Mouse (Mus musculus): ENCODE measurements around the gene Srgap1.

Gene Srgap1

DNA sequence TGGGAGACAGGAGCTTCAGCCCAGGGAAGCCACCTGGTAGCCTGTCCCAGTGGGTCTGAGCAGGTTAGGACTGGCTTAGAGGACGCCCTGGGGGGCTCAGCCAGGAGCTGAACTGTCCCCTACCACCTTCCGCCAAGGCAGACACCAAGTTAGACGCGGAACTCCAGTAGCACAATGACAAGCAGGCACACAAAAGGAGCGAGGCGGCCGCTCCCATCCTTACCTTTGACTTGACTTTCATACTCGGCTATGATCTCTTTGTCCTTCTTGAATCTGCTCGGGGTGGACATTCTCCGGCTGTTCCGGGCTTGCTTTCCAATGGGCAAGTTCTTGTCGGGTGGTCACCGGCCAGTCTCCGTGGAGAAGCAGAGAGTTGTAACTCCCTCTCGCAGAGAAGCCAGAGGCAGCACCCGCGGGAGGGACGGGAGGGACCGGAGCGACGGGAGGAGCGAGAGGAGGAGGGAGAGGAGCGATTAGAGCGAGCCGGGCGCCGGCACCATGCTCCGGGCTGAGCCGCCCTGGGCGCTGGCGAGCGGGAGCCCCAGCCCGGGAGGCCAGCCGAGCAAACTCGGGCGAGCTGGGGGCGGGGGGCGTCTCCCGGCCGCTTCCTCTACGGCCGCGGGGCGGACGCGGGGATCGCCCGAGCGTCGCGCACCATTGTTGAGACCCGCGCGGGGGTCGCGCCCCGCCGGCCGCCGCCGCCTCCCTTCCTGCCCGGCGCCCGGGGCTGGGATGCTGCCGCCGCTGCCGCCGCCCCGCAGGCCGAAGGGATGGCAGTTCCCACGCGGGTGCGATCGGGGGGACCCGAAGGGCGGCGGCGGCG is at the start of gene Srgap1:
Gene Srgap1 (minus strand): TSS at position 412 of the 823 bp plus-strand sequence.
- peak; percentile 70 to 72 for DNase-seq

DNA sequence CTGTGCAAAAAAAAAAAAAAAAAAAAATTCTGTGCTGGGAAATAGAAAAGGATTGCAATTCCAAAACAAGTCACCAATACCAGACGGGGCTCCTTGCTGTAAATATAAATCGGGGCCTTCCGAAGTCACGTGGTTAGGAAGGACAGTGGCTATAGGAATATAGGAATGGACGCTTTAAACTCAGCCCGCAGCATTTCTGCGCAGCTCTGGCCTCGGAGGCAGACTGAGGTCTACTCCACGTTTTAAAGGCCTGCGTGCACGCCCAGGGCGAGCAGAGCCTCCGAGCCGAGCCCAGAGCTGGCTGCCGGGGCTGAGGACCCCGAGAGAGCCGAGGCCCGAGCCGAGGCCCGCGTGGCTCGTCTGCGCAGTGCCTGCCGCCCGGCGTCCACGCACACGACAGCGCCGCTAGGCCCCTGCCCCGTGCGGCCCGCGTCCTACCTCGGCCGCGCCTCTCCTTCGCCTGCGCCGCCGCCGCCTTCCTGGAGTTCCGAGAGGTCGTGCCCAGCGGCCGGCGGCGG is 49.4 kb upstream of the Srgap1 start:
- DNase-seq, result no peak

DNA sequence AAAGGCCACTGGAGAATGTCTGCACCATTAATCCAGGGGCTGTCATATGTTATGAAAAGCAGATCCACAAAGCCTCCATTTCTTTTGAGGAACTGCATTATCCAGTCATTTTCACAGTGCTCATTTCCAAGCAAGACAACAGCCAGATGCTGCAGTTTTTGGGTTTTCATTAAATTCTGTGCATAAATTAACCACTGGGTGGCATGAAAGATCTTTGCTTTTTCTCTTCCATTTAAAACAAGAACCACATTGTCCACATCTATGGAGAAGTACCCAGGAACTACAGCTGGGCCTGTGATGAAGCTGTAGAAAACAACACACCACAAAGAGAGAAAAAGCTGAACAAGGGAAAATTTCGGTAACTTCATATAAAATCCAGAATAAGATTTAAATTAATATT is 43.4 kb upstream of the Srgap1 start:
- DNase-seq, result no peak

DNA sequence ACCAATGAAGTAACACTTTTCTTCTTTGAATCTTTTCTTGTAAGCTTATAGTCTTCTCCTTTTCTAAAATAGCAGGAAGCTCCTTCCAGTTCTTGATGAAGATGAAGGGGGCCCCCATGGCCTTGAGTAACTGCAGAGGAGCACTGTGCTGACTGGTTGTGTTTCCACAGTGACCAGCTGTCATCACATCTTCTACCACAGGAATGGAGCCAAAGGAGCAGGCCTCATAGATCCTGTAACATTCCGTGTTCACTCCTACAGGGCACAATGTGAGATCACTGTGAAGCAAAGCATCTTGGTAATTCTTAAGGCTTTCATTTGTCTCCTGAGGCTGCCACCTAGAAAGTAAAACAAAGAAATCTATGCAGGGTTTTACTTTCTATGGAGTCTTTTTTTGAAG is 34.2 kb upstream of the Srgap1 start:
- no peak for DNase-seq

DNA sequence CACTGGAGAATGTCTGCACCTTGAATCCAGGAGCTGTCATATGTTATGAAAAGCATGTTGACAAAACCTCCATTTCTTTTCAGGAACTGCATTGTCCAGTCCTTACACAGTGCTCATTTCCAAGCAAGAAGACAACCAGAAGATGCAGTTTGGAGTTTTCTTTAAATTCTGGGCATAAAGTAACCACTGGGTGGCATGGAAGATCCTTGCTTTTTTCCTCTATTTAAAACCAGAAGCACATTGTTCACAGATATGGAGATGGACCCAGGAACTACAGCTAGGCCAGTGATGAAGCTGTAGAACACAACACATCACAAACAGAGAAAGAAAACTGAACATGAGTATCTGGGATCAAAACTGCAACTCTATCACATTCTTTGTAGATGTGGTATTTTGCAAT is 22.0 kb upstream of the Srgap1 start:
- no peak for DNase-seq

DNA sequence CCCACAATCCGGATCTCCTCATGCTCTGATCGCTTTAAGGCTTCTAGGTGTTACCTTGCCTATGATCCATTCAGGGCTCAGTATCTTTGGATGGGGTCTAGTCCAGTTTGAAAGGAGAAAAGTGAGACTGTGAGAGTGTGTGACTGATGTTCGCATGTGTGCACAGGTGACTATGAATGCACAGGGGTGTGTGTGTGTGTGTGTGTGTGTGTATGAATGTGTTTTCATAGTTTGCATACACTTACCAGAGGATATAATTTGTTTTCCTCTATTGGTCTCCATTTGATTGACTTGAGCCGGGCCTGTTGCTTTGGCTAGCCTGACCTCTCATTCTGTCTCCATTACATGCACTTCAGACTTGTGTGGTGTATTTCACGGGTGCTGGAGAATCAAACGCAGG is 8.7 kb upstream of the Srgap1 start:
- DNase-seq, result no peak

DNA sequence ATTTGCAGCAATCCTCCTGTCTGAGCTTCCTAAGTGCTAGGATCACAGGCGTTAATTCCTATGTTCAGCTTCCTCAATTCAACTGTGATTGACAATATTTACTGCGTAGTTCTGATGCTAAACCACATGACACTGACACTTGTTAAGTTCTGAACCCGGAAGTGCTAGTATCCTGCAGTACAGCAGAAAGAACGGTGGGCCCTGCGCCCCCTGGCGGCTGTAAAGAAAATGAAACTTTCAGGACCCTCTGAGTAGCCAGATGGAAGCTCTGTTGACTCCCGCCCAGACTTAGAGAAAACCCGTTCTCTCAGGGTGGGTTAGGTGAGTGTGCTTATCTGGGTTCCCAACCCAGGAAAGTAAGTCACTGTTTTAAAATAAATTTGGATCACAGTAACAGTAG is 7.4 kb upstream of the Srgap1 start:
- DNase-seq, result peak; percentile 78 to 81

DNA sequence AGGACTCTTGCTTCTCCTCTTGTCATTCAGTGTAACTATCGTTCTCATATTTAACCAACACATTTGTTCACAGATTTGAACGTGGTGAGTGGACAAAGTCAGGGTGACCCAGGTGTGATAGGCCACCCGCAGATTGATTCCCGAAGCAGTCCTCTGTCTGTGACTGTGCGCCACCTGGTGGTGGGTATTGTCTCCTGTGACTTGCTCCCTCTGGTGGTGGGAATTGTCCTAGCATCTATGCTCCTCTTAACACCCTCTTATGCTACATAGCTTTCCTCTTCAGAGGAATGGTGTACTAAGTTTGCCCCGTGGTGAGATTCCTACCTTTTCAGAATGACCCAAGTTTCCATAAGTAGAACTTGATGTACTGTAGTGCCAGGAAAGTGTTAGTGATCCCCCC is 4.7 kb upstream of the Srgap1 start:
- DNase-seq, result peak; percentile 92 to 95

DNA sequence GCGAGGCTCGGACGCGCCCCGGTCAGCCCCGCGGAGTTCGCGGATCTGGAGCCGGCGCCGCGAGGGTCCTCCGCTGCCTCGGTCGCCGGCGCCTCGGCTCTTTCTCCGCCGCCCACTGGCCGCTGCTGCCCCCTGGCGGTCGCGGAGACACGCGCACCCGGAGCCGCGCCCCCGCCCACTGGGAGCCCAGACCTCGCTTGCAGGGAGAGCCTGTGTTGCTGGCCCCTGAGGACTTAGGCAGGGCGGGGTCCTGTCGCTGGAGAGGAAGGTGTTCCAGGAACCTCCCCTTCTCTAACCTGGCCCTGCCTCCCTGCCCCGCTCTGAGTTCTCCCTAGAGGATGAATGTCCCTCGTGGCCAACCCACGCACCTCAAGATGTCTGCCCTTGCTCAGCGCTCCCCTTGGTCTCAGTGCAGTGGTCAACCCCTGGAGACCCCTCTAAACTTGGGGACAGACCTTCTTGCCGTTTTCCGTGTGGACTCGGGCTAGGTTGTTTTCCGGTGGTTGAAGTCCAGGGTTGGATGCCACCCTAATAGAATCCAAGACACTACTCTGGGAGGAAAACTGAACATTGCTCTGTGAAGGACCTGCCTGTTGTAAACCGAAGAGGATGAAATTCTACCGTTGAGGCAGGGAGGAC is 731 bp upstream of the Srgap1 start:
- peak; percentile 96 for DNase-seq

DNA sequence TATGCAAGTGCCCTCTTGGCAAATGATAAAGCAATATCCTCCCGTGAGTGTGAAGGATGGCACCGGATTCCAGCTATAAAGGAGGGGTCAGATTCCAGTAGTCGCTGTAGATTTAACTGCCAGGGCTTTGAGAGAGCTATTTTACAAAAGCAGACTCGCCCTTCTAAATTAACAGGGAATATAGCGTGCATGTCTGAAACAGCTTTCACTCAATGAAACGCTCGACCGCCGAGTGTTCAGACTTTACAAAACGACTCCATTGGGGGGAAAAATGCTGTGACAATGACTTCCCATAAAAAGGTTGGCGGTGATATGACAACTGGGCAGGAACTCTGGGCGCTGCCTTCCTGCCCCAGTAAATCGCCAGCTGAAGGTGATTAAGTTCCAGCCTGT is 608 bp downstream of the Srgap1 start:
- no peak for DNase-seq

DNA sequence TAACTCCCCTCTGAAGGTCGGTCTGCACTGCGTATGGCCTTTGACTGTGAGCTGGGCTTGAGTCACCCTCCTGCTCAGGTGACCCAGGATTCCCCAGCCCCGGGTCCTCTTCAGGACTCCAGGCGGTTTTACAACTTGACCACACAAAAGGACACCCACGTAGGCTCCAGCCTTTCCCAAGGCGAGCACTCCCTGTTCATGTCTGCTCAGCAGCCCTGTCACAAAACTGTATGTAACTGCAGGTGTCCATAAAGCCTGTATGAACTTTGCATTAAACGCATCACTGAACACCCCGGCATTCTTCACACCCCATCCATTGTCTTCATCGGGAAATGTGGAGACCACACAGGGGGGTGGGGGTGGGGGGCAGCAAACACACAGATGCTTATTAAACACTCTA is 1.2 kb downstream of the Srgap1 start:
- DNase-seq, result peak in 1 of 2 experiments; percentile 9

DNA sequence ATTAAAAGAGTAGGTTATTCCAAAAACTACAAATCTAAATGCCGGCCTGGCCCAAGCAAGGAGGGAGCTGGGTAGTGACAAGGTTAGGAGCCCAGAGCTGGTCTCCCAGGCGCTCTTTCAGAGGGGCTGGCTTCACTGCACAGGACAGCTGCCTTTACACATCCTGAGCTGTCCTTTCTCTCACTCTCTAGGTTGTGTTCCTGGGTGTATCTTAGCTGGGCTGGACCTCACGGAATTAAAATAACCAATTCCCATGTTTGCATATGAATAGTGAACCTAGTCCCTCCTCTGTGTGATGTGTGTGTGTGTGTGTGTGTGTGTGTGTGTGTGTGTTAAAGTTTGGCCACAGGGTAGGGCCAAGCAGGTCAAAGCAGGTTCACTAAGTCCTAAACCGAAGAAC is 2.2 kb downstream of the Srgap1 start:
- no peak for DNase-seq

DNA sequence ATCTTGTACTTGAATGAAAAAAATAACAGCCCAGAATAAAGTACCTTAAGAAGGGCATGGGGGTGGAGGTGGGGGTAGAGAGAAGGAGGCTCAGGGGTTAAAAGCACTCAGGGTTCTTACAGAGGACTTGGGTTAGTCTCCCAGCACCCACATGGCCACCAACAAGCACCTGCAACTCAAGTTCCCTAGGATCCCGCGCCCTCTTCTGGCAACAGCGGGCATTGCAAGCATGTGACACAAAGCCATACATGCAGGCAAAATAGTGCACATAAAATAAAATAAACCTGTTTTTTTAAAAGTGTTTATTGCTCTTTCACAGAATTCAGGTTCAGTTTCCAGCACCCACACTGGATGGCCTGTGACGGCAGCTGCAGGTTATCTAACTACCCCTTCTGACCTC is 6.7 kb downstream of the Srgap1 start:
- peak; percentile 30 for DNase-seq

DNA sequence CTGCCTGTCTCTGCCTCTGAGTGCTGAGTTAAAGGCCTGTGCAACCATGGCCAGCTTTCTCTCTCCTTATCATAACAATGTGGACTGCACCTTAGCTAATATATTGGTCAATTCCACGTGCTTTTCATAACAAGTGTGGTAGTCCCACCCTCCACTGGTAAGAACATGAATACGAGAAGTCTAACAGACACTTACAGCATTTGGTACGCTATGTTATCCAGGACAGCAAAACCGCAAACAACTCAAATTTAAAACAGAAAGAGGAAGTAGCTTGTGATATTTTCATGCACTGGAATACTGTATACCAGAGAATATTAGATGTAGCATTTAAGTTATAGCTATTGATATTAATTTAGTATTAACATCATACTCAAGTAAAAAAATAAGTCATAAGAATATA is 7.5 kb downstream of the Srgap1 start:
- no peak for DNase-seq

DNA sequence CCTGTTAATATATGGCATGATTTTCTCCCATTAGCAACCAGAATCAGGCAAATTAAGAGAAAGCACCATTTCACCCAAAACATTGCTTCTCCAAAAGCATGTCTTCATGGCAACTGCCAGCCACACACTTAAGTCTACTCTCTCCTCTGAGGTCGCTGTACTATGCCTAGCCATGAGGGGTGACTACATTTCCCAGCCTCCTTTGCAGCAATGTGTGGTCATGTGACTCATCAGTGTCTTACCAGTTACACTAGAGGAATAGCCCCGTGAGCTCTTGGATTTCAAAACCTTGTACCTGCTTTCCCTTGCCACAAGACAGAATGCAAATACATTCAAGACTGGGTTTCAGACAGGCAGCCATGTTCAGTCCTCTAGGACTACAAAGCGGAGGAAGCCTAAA is 8.6 kb downstream of the Srgap1 start:
- DNase-seq, result peak; percentile 21 to 29

DNA sequence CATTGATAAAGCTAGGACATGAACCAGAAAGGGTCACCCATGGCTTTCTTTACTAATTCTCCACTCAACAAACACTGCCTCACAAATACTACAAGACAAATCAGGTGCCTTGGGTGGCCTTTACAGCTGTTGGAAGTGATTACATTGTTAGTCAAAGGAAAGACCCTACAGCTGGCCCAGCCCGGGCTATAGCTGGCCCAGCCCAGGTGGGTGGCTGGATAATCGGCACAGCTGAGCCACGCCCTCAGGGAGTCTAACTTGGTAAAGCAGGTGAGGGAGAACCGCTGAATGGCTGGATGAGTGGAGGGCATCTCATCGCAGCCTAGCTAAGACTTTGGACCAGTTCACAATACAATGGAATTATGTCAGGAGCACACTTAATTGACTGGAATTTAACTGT is 13.8 kb downstream of the Srgap1 start:
- no peak for DNase-seq

DNA sequence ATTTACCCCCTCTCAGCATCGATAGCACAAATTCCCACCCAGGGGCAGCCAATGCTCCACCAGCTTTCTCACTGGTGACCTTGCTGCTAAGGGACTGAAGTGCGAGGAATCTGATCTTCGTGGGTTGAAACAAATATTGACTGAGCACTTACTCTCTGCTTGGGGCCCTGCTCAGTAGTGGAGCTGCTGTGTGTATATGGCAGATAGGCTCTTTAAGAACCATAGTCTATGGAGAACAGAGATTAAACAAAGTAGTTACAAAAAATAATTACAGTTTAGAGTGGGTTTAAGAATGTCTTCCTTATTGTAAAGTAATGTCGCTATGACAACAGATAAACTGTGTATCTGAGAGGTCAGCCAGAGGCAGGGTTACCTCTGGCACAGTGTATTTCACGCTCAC is 16.7 kb downstream of the Srgap1 start:
- DNase-seq, result no peak

DNA sequence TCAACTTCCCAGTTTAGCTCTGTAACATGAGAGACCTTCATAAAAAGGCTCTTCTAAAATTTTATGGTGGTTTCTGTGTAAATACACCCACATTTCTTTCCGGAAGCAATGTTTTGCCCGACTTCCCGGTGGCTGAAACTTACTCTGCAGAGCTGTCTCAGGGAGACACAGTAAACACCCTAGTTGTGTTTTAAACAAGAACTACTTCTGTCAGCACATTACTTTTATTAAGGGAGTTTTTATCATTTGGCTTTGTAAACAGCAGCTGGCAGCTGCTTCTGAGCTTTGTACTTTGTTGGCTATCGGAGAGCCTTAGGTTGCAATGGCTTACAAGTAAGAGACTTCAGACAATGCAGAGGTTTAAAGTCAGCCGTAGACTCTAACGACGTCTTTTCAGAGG is 17.4 kb downstream of the Srgap1 start:
- DNase-seq, result no peak

DNA sequence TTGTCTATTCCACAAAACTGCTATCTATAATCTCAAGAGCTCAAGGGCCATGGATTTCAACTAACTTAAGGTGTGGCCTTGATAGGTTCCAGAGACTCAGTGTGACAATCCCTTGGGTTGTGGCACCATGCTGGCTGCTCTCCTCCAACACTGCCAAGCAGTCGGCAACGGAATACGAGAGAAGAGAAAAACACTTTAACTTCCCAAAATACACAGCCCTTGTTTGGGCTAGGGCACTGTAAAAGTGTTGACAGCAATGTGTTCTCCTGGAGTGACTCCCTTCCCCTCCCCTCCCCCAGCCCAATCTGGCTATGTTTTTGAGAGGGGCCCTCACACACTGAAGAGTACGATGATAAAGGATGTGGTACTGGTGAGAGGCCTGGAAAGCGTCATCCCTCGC is 21.9 kb downstream of the Srgap1 start:
- DNase-seq, result peak in 1 of 2 experiments; percentile 36

DNA sequence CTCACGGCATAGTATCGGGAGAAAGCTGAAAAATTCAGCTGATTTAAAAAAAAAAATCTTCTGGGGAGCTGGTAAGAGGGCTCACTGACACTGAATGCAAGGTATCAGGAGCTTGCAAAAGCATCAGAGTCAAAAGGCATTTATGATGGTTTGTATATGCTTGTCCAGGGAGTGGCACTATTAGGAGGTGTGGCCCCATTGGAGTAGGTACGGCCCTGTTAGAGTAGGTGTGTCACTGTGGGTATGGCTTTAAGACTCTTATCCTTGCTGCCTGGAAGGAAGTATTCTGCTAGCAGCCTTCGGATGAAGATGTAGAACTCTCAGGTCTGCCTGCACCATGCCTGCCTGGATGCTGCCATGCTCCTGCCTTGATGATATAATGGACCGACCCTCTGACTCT is 26.2 kb downstream of the Srgap1 start:
- no peak for DNase-seq

DNA sequence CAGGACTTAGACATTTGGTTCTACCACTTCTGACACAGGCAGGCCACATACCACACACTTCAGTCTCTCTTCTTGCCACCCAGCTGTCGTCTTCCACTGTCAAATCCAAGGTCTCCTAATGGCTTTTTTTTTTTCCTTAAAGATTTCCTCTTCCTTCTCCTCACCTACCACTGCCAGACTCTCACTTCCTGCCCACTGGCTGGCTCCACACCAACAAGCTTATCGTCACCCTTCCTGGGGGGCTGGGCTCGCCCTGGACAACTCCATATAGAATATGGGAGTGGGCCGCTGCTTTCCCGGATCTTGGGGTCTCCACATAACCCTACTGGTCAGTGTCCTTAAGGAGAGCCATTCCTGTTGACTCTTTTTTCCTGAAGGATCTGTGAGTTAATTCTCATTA is 26.9 kb downstream of the Srgap1 start:
- DNase-seq, result no peak

DNA sequence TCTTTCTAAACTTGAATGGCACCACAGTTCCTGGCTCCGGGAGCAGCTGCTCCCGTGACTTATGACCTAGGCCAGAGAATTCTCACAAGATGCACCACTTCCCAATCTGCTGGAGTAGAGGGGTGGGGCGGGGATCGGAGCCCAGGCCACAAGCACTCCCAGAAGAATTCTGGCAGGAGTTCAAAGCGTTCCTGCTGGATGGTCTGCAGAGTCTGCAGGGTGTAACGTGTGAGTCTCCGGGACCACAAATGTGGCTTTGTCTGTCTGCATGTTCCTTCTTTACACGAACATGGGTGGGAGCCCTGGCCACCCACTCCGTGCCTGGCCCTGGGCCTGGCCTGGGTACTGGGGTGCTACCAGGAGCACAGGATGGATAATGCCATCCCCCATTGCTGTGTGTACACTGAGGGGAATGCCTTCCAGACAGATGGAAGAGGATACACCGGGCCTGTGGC is 28.5 kb downstream of the Srgap1 start:
- DNase-seq, result peak; percentile 65

DNA sequence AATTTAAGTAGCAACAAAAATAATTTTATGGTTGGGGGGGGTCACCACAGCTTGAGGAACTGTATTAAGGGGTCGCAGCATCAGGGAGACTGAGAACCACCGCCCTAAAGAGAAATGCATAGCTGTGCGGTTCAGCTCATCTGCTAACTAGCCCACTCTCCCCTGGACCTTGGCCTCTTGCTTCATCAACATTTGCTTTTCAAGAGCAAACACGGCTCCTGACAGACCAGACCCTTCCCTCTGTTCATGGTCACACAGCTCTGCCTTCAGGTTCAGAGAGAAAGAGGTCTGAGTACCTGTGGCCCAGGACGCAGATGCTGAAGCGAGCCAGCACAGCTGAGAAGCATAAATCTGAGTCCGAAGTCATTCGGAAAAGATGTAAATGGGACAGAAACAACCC is 29.4 kb downstream of the Srgap1 start:
- no peak for DNase-seq

DNA sequence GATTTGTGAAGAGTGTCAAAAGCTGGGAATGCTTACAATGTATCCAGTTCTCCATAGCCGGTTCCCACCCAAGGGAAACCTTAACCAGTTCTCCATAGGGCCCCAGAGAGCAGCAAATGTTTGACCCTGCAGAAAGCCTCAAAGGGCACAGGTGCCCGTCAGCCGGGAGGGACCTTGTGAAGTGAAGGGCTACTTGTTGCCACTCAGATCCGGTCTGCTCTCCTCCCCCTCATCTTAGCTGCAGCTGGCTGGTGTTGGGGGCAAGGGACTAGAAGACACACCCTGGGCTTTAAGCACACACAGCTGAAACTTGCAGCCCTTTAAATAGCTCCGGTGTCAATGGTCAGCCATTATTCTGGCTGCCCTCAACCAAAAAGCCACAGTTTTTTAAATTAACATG is 30.1 kb downstream of the Srgap1 start:
- DNase-seq, result no peak
